Mouse (Mus musculus): Measurements from ENCODE around the gene Itgav. TPM values are rescaled to one million over a fixed set of nuclear protein-coding genes. Genes with fewer than 3 reads are reported as not detected.

Gene Itgav
- polyA plus RNA-seq, 1 experiment from 2014 or later, result 75.3 TPM

- 82% methylated on average over 14 of the region's 14 CpGs for WGBS
These were observed 14.5 kb downstream of the Itgav start for GRCm38 (mm10) chr2:83738586-83739251.

DNA sequence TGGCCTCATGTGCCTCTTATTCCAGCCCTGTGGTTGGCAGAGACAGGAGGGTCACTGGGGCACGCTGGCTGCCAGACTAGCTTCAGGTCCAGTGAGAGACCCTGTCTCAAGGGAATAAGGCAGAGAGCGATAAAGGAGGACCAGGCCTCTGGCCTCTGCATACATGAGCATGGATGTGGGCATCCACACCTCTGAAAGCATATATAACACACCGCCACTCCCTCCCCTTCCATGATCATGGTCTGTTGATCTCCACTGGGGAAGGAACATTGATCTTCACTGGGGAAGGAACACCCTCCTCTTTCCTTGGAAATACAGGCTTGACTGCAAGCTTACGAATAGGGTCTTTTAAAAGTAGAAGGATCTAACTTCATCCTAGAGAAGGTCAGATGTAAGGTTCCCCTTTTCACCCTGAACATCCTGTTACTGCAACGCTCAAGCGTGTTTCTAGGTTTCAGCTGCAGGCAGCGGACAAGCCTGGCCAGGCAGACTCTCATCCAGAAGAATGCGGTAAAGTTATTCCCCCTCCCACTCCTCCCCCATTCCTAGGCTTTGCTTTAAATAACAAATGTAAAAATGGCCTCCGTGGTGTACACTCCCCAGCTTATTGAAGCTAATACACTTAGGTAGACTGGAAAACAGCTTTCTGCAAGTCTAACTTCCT, 15.4 kb downstream of the Itgav start:
- H3K27me3 ChIP-seq (ENCODE audit: control insufficient read depth, insufficient read depth, low read length), result no peaks in the 10 kb centered on the region
- no peak overlapping the region for H3K9ac ChIP-seq (ENCODE audit: low read length)
- no peak overlapping the region for H3K4me3 ChIP-seq (ENCODE audit: control insufficient read depth in 1 of 2, insufficient read depth in 1 of 2, low read depth in 1 of 2, low read length in 2 of 2)
- peaks cover 24% of the 10 kb centered on the region for H3K36me3 ChIP-seq (ENCODE audit: control insufficient read depth, insufficient read depth, low read length)
- WGBS, result 44% methylated on average over 9 of the region's 9 CpGs
- ATAC-seq (ENCODE audit: insufficient number of reproducible peaks, insufficient read depth, low FRiP score, low read depth), result no peak
- H3K9me3 ChIP-seq (ENCODE audit: control insufficient read depth, low read length), result no peaks in the 10 kb centered on the region
- peaks cover 13 to 38% of the 10 kb centered on the region in 2 experiments for H3K4me1 ChIP-seq (ENCODE audit: control insufficient read depth in 2 of 2, insufficient read depth in 2 of 2, low read length in 2 of 2)
- H3K4me2 ChIP-seq (ENCODE audit: low read length), result peak overlapping the region; percentile 21; the same call in 1 of the 2 replicates
- peak overlapping the region; percentile 8 to 41; a peak in 2 of 4 replicates for H3K27ac ChIP-seq (replicated peaks in 1 of 2; ENCODE audit: control insufficient read depth in 1 of 2, insufficient read depth in 1 of 2, low read depth in 2 of 2, low read length in 2 of 2)

More at GRCm38 (mm10) chr2:83738586-83739251, 14.5 kb downstream of the Itgav start:
- Histone ChIP-seq H3K4me3 (ENCODE audit: control insufficient read depth in 1 of 2, insufficient read depth in 1 of 2, low read depth in 1 of 2, low read length in 2 of 2) (no peak overlapping the region), H3K27me3 (ENCODE audit: control insufficient read depth, insufficient read depth, low read length) (no peaks in the 10 kb centered on the region), H3K27ac (replicated peaks in 1 of 2; ENCODE audit: control insufficient read depth in 1 of 2, insufficient read depth in 1 of 2, low read depth in 2 of 2, low read length in 2 of 2) (no peak overlapping the region), H3K9me3 (ENCODE audit: control insufficient read depth, low read length) (no peaks in the 10 kb centered on the region), H3K4me1 (ENCODE audit: control insufficient read depth in 2 of 2, insufficient read depth in 2 of 2, low read length in 2 of 2) (peaks cover 11 to 40% of the 10 kb centered on the region in 2 experiments), H3K9ac (ENCODE audit: low read length) (no peak overlapping the region), H3K4me2 (ENCODE audit: low read length) (no peak overlapping the region), H3K36me3 (ENCODE audit: control insufficient read depth, insufficient read depth, low read length) (peaks cover 24% of the 10 kb centered on the region)
- no peak for ATAC-seq (ENCODE audit: insufficient number of reproducible peaks, insufficient read depth, low FRiP score, low read depth)

DNA sequence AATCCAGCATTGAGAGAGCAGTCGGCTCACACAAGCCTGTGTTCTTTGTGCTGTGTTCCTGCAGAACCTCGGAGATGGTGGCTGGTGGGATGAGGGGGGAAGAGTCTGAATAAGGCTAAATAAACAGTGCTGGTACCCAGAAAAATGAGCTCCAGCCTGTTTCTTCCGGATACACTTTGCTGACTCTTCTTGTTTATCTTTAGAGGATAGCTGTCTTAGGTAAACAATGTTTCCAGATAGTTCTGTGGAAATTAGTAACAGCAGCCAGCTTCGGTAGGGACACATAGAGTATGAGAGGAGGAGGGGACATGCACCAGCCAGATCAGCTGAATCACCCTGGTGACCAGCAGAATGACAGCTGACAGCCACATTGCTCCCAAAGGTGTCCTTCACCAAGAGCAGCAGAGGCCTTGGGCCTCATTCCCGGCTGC, 16.4 kb downstream of the Itgav start:
- no peak for ATAC-seq (ENCODE audit: insufficient number of reproducible peaks, insufficient read depth, low FRiP score, low read depth)
- no peaks in the 10 kb centered on the region for H3K9me3 ChIP-seq (ENCODE audit: control insufficient read depth, low read length)
- H3K27me3 ChIP-seq (ENCODE audit: control insufficient read depth, insufficient read depth, low read length), result no peaks in the 10 kb centered on the region
- peaks cover 17 to 35% of the 10 kb centered on the region in 2 experiments for H3K4me1 ChIP-seq (ENCODE audit: control insufficient read depth in 2 of 2, insufficient read depth in 2 of 2, low read length in 2 of 2)
- 36% methylated on average over 5 of the region's 5 CpGs for WGBS
- peak overlapping the region; percentile 16 to 35; a peak in 3 of 4 replicates for H3K27ac ChIP-seq (replicated peaks in 1 of 2; ENCODE audit: control insufficient read depth in 1 of 2, insufficient read depth in 1 of 2, low read depth in 2 of 2, low read length in 2 of 2)
- no peak overlapping the region for H3K9ac ChIP-seq (ENCODE audit: low read length)
- peak overlapping the region; percentile 21; the same call in 1 of the 2 replicates for H3K4me2 ChIP-seq (ENCODE audit: low read length)
- no peak overlapping the region for H3K4me3 ChIP-seq (ENCODE audit: control insufficient read depth in 1 of 2, insufficient read depth in 1 of 2, low read depth in 1 of 2, low read length in 2 of 2)
- H3K36me3 ChIP-seq (ENCODE audit: control insufficient read depth, insufficient read depth, low read length), result peaks cover 24% of the 10 kb centered on the region

DNA sequence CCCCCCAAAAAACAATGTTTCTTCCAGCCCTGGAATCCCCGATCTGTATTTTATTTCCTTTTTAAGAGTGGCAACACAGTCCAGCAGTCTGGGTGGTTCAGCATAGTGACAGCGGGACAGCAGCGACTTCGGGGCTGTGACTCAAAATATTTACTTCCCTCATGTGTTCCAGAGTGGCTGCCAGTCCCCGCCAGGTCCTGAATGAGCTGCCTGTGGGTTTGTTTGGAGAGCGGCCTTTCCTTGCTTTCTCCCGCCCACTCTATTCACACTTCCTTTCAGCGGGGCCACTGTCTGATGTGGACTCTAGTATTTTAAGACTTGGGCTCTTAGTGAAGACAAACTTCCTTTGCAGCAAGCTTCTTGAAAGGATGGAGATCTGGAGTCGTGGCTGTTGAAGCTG, 18.0 kb downstream of the Itgav start:
- Histone ChIP-seq H3K27ac (replicated peaks in 1 of 2; ENCODE audit: control insufficient read depth in 1 of 2, insufficient read depth in 1 of 2, low read depth in 2 of 2, low read length in 2 of 2) (peak overlapping the region in 1 of 2 experiments; percentile 28; a peak in 2 of 4 replicates), H3K4me3 (ENCODE audit: control insufficient read depth in 1 of 2, insufficient read depth in 1 of 2, low read depth in 1 of 2, low read length in 2 of 2) (no peak overlapping the region), H3K4me2 (ENCODE audit: low read length) (no peak overlapping the region), H3K4me1 (ENCODE audit: control insufficient read depth in 2 of 2, insufficient read depth in 2 of 2, low read length in 2 of 2) (peaks cover 17 to 35% of the 10 kb centered on the region in 2 experiments), H3K27me3 (ENCODE audit: control insufficient read depth, insufficient read depth, low read length) (no peaks in the 10 kb centered on the region), H3K36me3 (ENCODE audit: control insufficient read depth, insufficient read depth, low read length) (peaks cover 16% of the 10 kb centered on the region), H3K9ac (ENCODE audit: low read length) (no peak overlapping the region), H3K9me3 (ENCODE audit: control insufficient read depth, low read length) (no peaks in the 10 kb centered on the region)
- no peak for ATAC-seq (ENCODE audit: insufficient number of reproducible peaks, insufficient read depth, low FRiP score, low read depth)
- WGBS, result 52% methylated on average over 9 of the region's 9 CpGs

DNA sequence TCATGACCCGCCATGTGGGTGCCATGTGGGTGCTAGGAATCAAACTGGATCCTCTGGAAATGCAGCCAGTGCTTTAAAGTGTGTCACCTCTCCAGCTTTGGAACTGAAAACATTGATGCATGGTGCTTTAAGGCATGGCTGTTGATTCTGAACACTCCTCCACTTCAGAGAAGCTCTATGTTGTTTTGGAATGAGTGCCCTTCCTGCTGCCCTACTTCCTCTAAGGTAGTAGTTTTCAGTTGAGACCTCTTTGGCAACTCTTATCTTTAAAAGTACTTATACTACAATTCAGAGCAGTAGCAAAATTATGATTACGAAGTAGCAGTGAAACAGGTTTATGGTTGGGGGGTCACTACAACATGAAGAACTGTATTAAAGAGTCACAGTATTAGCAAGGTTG, 18.6 kb downstream of the Itgav start:
- H3K4me1 ChIP-seq (ENCODE audit: control insufficient read depth in 2 of 2, insufficient read depth in 2 of 2, low read length in 2 of 2), result peaks cover 17 to 35% of the 10 kb centered on the region in 2 experiments
- no peak for ATAC-seq (ENCODE audit: insufficient number of reproducible peaks, insufficient read depth, low FRiP score, low read depth)
- no peak overlapping the region for H3K9ac ChIP-seq (ENCODE audit: low read length)
- peak overlapping the region in 1 of 2 experiments; percentile 28; a peak in 1 of 4 replicates for H3K27ac ChIP-seq (replicated peaks in 1 of 2; ENCODE audit: control insufficient read depth in 1 of 2, insufficient read depth in 1 of 2, low read depth in 2 of 2, low read length in 2 of 2)
- H3K4me2 ChIP-seq (ENCODE audit: low read length), result no peak overlapping the region
- no peak overlapping the region for H3K4me3 ChIP-seq (ENCODE audit: control insufficient read depth in 1 of 2, insufficient read depth in 1 of 2, low read depth in 1 of 2, low read length in 2 of 2)
- no peaks in the 10 kb centered on the region for H3K27me3 ChIP-seq (ENCODE audit: control insufficient read depth, insufficient read depth, low read length)
- H3K9me3 ChIP-seq (ENCODE audit: control insufficient read depth, low read length), result no peaks in the 10 kb centered on the region
- peaks cover 15% of the 10 kb centered on the region for H3K36me3 ChIP-seq (ENCODE audit: control insufficient read depth, insufficient read depth, low read length)
- 85% methylated on average over 2 of the region's 2 CpGs for WGBS

GRCm38 (mm10) chr2:83744276-83744952, 20.2 kb downstream of the Itgav start:
- H3K4me2 ChIP-seq (ENCODE audit: low read length), result no peak overlapping the region
- H3K4me3 ChIP-seq (ENCODE audit: control insufficient read depth in 1 of 2, insufficient read depth in 1 of 2, low read depth in 1 of 2, low read length in 2 of 2), result no peak overlapping the region
- no peak overlapping the region for H3K9ac ChIP-seq (ENCODE audit: low read length)
- H3K36me3 ChIP-seq (ENCODE audit: control insufficient read depth, insufficient read depth, low read length), result peaks cover 16% of the 10 kb centered on the region
- no peaks in the 10 kb centered on the region for H3K9me3 ChIP-seq (ENCODE audit: control insufficient read depth, low read length)
- H3K4me1 ChIP-seq (ENCODE audit: control insufficient read depth in 2 of 2, insufficient read depth in 2 of 2, low read length in 2 of 2), result peaks cover 16 to 32% of the 10 kb centered on the region in 2 experiments
- WGBS, result 62% methylated on average over 9 of the region's 9 CpGs
- ATAC-seq (ENCODE audit: insufficient number of reproducible peaks, insufficient read depth, low FRiP score, low read depth), result 0 out of 2 replicates have a peak, but pooled peaks have one; percentile 7
- no peaks in the 10 kb centered on the region for H3K27me3 ChIP-seq (ENCODE audit: control insufficient read depth, insufficient read depth, low read length)
- peak overlapping the region; percentile 25 to 44; a peak in 3 of 4 replicates for H3K27ac ChIP-seq (replicated peaks in 1 of 2; ENCODE audit: control insufficient read depth in 1 of 2, insufficient read depth in 1 of 2, low read depth in 2 of 2, low read length in 2 of 2)

DNA sequence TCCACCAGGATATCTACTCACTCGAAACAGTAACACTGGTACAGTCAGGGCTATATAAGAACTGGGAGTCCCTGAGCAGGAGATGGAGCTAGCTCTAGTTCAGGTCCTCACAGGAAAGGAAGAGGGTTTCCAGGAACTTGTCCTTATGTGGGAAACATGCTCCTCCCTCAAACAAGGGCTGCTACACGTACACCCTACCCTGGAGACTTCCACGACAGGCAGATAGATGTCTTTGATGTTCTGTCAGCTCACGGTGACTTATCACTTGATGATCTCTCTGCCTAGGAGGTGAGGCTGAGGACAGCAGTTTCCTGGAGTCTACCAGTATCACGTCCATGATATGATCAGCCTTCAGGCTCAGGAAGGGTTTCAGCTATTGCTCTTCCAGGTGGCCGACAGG, 21.1 kb downstream of the Itgav start:
- H3K27me3 ChIP-seq (ENCODE audit: control insufficient read depth, insufficient read depth, low read length), result no peaks in the 10 kb centered on the region
- H3K4me1 ChIP-seq (ENCODE audit: control insufficient read depth in 2 of 2, insufficient read depth in 2 of 2, low read length in 2 of 2), result peaks cover 11 to 24% of the 10 kb centered on the region in 2 experiments
- peaks cover 16% of the 10 kb centered on the region for H3K36me3 ChIP-seq (ENCODE audit: control insufficient read depth, insufficient read depth, low read length)
- H3K9me3 ChIP-seq (ENCODE audit: control insufficient read depth, low read length), result no peaks in the 10 kb centered on the region
- H3K9ac ChIP-seq (ENCODE audit: low read length), result no peak overlapping the region
- 51% methylated on average over 6 of the region's 6 CpGs for WGBS
- H3K4me2 ChIP-seq (ENCODE audit: low read length), result no peak overlapping the region
- no peak overlapping the region for H3K4me3 ChIP-seq (ENCODE audit: control insufficient read depth in 1 of 2, insufficient read depth in 1 of 2, low read depth in 1 of 2, low read length in 2 of 2)
- no peak overlapping the region for H3K27ac ChIP-seq (replicated peaks in 1 of 2; ENCODE audit: control insufficient read depth in 1 of 2, insufficient read depth in 1 of 2, low read depth in 2 of 2, low read length in 2 of 2)
- ATAC-seq (ENCODE audit: insufficient number of reproducible peaks, insufficient read depth, low FRiP score, low read depth), result no peak
